Mouse (Mus musculus) kidney, postnatal 36 days (tissue): Measurements from ENCODE around the gene Cpe.

Experiments
- DNase-seq, 2 experiments: peaks; one replicate each; pipeline ENCODE4 v3.0.0; 2021 to 2022; ENCODE audit warnings: mixed read lengths in 2 of 2

Gene Cpe

DNA sequence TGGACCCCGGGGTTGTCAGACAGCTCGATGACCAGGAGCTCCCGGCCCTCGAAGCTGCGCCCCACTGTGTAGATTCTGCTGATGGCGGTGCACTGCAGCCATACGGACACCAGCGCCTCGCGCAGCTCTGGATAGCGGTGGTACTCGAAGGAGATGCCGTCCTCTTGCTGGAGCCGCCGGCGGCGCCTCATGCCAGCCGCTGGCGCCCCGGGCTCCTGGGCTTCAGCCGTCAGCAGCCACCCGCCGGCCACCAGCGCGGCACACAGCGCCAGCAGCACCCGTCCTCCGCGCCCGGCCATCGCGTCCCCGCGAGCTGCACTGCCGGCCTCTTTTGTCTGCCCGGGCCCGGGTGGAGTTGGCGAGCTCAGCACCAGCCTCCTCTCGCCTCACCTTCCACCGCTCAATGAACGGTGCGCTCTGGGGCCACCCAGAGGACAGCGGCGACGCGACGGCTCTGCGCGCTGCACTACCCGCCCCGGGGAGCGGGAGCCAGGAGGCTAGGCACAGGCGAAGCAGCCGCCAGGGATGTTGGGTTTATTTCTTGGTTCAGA, at the start of gene Cpe:
Cpe (minus strand) TSS at position 404 of the 551 bp plus-strand sequence.
- peak; percentile 69 to 87 for DNase-seq

GRCm38 (mm10) chr8:64740547-64741211, 47.8 kb upstream of the Cpe start:
- DNase-seq: no peak

GRCm38 (mm10) chr8:64738916-64739315, 46.1 kb upstream of the Cpe start:
- no peak for DNase-seq

GRCm38 (mm10) chr8:64736767-64737323, 44.0 kb upstream of the Cpe start:
- DNase-seq: no peak

GRCm38 (mm10) chr8:64735161-64735560, 42.3 kb upstream of the Cpe start:
- DNase-seq: no peak

GRCm38 (mm10) chr8:64733271-64733943, 40.6 kb upstream of the Cpe start, which contains the start of gene Msmo1:
Gene Msmo1, minus strand, starts transcription at chr8:64733792.
- peak; percentile 97 to 99 for DNase-seq

DNA sequence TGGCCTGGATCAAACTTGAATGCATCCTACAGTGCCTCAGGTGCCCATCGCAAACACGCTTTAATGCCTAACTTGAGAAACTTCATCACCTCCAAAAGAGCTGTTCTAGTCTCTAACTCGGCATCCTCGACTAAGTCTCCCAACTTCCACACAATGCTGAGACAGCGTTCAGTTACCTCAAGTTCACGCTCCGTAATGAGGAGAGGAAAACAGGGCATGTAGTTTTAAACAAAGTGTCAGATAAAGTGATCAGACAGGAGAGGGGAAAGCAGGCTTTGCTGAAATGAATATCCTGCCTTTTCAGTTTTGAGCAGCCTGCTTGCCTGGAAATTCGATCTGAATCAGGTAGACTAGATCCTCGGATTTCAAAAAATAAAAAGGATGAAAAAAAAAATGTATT, 39.7 kb upstream of the Cpe start:
- no peak for DNase-seq

GRCm38 (mm10) chr8:64728156-64728555, 35.3 kb upstream of the Cpe start:
- no peak for DNase-seq

DNA sequence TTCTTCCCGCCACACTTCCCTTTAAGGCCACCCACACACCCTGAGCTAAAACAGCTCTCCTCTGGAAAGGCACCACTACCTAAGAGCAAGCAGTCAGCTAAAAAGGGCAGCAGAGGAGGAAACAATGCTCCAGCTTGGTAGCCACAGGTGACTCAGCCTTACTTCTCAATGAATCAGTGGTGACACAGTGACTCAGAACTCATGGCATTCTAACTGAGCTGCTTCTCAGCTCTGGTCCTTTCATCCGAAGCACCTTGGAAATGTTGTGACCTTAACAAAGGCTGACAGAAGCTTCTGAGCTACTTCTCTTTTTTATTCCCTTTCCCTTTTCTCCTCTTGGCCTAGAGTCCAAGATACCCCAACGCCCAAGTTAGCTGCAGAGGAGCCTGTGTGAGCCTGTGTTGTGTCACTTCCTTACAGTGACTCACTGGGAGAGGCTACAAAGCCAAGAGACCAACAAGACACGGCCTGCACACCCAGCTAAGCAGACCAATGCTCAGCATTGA, 33.4 kb upstream of the Cpe start:
- DNase-seq: no peak

- DNase-seq: no peak
Observed at GRCm38 (mm10) chr8:64723206-64723605, 30.4 kb upstream of the Cpe start.

- no peak for DNase-seq
Observed at GRCm38 (mm10) chr8:64717868-64718267, 25.0 kb upstream of the Cpe start.

DNA sequence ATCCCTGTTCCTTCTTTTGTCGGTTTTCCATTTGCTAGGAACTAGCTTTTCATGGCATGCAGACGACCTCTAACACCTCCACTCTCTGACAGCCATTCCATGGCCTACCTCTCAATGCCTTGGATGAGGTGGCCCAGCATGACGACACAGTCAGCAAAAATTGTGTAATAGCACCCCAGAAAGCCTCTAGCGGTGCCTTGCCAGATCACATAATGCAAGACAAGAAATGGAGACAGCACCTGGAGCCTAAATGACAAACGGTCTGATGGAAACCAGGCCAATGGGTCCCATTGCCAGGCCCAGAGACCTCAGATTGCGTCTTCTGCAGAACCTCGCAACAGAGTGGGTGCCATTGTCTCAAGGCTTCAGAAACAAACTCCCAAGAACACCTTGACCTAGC, 19.6 kb upstream of the Cpe start:
- DNase-seq: no peak

DNA sequence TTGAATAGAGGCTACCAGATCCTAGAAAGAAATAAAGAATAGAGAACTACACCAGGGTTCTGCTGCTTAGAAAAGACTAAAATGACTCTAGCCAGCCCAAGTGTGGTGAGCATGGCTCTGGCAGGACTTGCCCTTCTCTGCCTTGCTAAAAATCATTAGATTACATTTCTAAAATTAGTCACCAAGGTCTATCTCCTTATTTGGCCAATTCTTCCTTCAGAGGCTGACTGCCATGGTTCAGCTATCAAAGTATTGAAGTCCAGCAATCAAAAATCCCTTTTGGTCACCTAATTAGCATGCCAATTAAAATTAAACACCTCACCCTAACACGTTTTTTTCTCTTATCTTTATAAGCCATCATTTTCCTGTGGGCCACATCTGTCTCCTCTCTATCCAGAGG, 18.7 kb upstream of the Cpe start:
- DNase-seq: no peak

DNA sequence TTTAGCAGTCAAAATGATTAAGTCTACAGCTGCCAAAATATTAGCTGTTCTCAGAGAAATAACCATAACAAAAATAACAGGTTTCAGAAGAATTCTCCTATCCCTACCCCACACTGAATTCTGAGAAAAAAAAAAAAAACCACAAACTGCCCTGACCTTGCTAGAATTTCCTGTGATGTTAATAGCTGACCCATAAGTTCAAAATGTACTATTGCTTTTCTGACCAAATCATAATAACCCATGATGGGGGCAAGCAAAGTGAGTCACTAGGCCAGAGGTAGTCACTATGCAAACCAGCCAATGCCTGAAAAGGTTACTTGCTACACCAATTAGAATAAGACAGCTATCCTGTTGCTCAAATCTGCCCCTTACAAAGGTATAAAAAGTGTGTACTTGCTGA, 14.6 kb upstream of the Cpe start:
- no peak for DNase-seq

GRCm38 (mm10) chr8:64703191-64703590, 10.3 kb upstream of the Cpe start:
- DNase-seq: no peak

- DNase-seq: no peak
Observed at GRCm38 (mm10) chr8:64691591-64692401, 1.1 kb downstream of the Cpe start.

- DNase-seq: no peak
Observed at GRCm38 (mm10) chr8:64690845-64691244, 2.0 kb downstream of the Cpe start.

GRCm38 (mm10) chr8:64690306-64690705, 2.5 kb downstream of the Cpe start:
- no peak for DNase-seq

- no peak for DNase-seq
Observed at GRCm38 (mm10) chr8:64688741-64689140, 4.1 kb downstream of the Cpe start.

DNA sequence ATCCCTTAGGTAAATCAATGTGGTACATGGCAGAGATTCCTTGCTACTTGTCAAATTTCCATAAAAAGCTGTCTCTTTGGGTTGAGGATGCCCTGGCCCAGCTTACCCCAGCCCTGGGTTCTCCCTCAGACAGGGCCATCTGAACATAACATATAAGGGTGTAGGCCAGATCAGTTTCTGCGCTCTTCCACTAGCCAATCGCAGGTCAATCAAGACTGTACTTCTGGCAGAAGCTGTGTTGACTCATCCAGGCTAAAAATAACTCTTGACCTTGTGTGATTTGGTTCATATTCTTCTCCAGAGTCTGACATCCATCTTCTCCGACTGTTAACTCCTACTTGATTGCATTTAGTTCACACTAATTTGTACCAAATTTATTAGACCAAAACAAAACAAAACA, 4.7 kb downstream of the Cpe start:
- DNase-seq: peak in 1 of 2 experiments; percentile 13

DNA sequence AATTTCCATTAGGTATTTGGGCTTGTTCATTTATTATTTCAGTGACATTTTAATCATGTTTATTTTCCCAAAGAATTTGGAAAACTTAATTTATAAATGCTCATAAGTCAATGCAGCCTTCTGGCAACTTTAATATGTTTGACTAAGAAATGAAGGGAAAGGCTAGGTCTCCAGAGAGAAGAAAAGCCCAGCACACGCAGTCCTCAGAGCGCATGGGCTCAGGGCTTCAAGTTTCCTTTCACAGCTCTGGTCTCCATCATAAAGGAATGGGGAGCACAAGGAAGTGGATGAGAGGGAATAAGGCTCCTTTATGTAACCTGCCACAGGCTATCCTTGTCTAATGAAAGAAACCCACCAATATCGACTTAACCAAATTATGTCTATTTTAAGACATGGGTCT, 10.4 kb downstream of the Cpe start:
- DNase-seq: no peak

- DNase-seq: no peak
Observed at GRCm38 (mm10) chr8:64676381-64676780, 16.5 kb downstream of the Cpe start.
